ENCODE assay signal across 13 mouse cellular contexts in the genomic region with DNA sequence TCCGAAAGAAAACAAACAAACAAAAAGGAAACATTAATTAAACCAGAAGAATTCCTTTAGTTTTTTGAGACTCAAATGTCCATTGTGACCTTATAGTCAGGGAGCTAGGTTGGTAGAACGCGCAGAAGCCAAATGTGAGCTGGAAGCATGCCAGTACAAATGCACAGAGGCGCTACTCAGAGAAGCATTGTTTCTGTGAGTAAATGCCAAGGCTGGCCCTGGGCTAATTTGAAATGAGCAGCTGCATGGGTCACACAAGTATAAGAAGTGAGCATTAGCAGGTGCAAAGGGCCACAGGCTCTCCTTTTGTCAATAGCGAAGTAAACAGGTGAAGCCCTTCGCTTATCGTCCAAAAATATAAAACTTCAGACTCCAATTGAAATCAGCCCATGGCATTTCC.
DNase-seq lines count a peak whose midpoint lies in the region; ATAC-seq and TF ChIP-seq lines count a peak whose summit lies in the region.
"Had no signal": no experiment of that assay in that cellular context is flagged by ENCODE, and none has a peak within 500 bp of the region (broad histone marks: within the 10 kb centered on the region; RNA-seq: fewer than 3 reads in every experiment).

No protein-coding gene starts in this region.

- H3K27ac ChIP-seq in hindbrain, embryonic 13.5 days, result no peak overlapping the region
- H3K27ac ChIP-seq in hindbrain, embryonic 16.5 days (ENCODE audit: low read depth, low read length), result no peak overlapping the region
- H3K27ac ChIP-seq in midbrain, postnatal 0 days (ENCODE audit: low read depth, low read length), result no peak overlapping the region
- H3K27ac ChIP-seq in midbrain, embryonic 13.5 days, result no peak overlapping the region
- H3K27ac ChIP-seq in forebrain, embryonic 13.5 days, result no peak overlapping the region
- H3K27ac ChIP-seq in small intestine, adult 2 months (ENCODE audit: insufficient read depth, low read depth, low read length), result peak overlapping the region; percentile 27; the same call in 1 of the 2 replicates
- H3K27ac ChIP-seq: heart, embryonic 13.5 days; left cerebral cortex, adult 2 months; macrophage had no signal

- ATAC-seq in hindbrain, embryonic 13.5 days (ENCODE audit: low FRiP score), result 0 out of 2 replicates have a peak, but pooled peaks have one; percentile 39
- ATAC-seq in hindbrain, embryonic 16.5 days, result no peak
- ATAC-seq in midbrain, postnatal 0 days (ENCODE audit: low FRiP score), result no peak
- ATAC-seq in midbrain, embryonic 13.5 days, result no peak
- peak; percentile 77; the same call in 1 of the 2 replicates for ATAC-seq in forebrain, embryonic 13.5 days

- H3K4me2 ChIP-seq in hindbrain, embryonic 13.5 days, result no peak overlapping the region
- H3K4me2 ChIP-seq in hindbrain, embryonic 16.5 days (ENCODE audit: low read length), result no peak overlapping the region
- H3K4me2 ChIP-seq in midbrain, postnatal 0 days (ENCODE audit: low read depth, low read length, poor library complexity, severe bottlenecking), result no peak overlapping the region
- no peak overlapping the region for H3K4me2 ChIP-seq in midbrain, embryonic 13.5 days (replicated peaks)
- no peak overlapping the region for H3K4me2 ChIP-seq in forebrain, embryonic 13.5 days
- H3K4me2 ChIP-seq: heart, embryonic 13.5 days had no signal

- no peak overlapping the region for H3K9ac ChIP-seq in hindbrain, embryonic 13.5 days
- no peak overlapping the region for H3K9ac ChIP-seq in hindbrain, embryonic 16.5 days (ENCODE audit: low read depth, low read length)
- H3K9ac ChIP-seq in midbrain, postnatal 0 days (replicated peaks; ENCODE audit: low read length, poor library complexity, severe bottlenecking), result no peak overlapping the region
- no peak overlapping the region for H3K9ac ChIP-seq in midbrain, embryonic 13.5 days (replicated peaks)
- H3K9ac ChIP-seq in forebrain, embryonic 13.5 days, result no peak overlapping the region
- H3K9ac ChIP-seq: heart, embryonic 13.5 days had no signal

- no peaks in the 10 kb centered on the region for H3K36me3 ChIP-seq in hindbrain, embryonic 13.5 days
- no peaks in the 10 kb centered on the region for H3K36me3 ChIP-seq in hindbrain, embryonic 16.5 days (ENCODE audit: control insufficient read depth, insufficient read depth, low read length)
- H3K36me3 ChIP-seq in midbrain, postnatal 0 days (ENCODE audit: insufficient read depth, low read length), result no peaks in the 10 kb centered on the region
- H3K36me3 ChIP-seq in midbrain, embryonic 13.5 days, result no peaks in the 10 kb centered on the region
- H3K36me3 ChIP-seq in forebrain, embryonic 13.5 days (ENCODE audit: poor library complexity, severe bottlenecking), result no peaks in the 10 kb centered on the region
- H3K36me3 ChIP-seq in small intestine, adult 2 months (ENCODE audit: control insufficient read depth, insufficient read depth, low read length), result no peaks in the 10 kb centered on the region
- H3K36me3 ChIP-seq: heart, embryonic 13.5 days had no signal

- TF ChIP-seq CTCF in midbrain, postnatal 0 days (IDR thresholded peaks at IDR 0.05), result no peak
- TF ChIP-seq CTCF in small intestine, adult 2 months (IDR thresholded peaks at IDR 0.05; ENCODE audit: extremely low read depth, insufficient read length, insufficient replicate concordance, low read depth, low read length), result no peak

- DNase-seq in midbrain, postnatal 0 days (ENCODE audit: low spot score), result peak; percentile 18
- no peak for DNase-seq in embryo, embryonic 11 days
- DNase-seq: gastrocnemius, postnatal 10 days; right cerebral cortex, adult 18-20 months had no signal

- H3K4me3 ChIP-seq in hindbrain, embryonic 13.5 days, result no peak overlapping the region
- no peak overlapping the region for H3K4me3 ChIP-seq in hindbrain, embryonic 16.5 days (ENCODE audit: low read length)
- H3K4me3 ChIP-seq in midbrain, postnatal 0 days (ENCODE audit: low read depth, low read length), result no peak overlapping the region
- H3K4me3 ChIP-seq in midbrain, embryonic 13.5 days (replicated peaks), result no peak overlapping the region
- no peak overlapping the region for H3K4me3 ChIP-seq in forebrain, embryonic 13.5 days
- no peak overlapping the region for H3K4me3 ChIP-seq in small intestine, adult 2 months (ENCODE audit: low read depth, low read length)
- H3K4me3 ChIP-seq: erythroblast, embryonic 14.5 days; heart, embryonic 13.5 days; left cerebral cortex, adult 2 months had no signal

- WGBS in hindbrain, embryonic 13.5 days, result 63% methylated on average over 7 of the region's 7 CpGs
- 62% methylated on average over 7 of the region's 7 CpGs for WGBS in hindbrain, embryonic 16.5 days
- WGBS in midbrain, postnatal 0 days, result 68% methylated on average over 7 of the region's 7 CpGs
- WGBS in midbrain, embryonic 13.5 days, result 71% methylated on average over 7 of the region's 7 CpGs
- 46% methylated on average over 7 of the region's 7 CpGs for WGBS in forebrain, embryonic 13.5 days
- 29% methylated on average over 7 of the region's 7 CpGs for WGBS in small intestine, adult 2 months

- H3K9me3 ChIP-seq in hindbrain, embryonic 13.5 days, result no peaks in the 10 kb centered on the region
- no peaks in the 10 kb centered on the region for H3K9me3 ChIP-seq in hindbrain, embryonic 16.5 days (ENCODE audit: control insufficient read depth, low read length)
- H3K9me3 ChIP-seq in midbrain, postnatal 0 days (ENCODE audit: low read length), result no peaks in the 10 kb centered on the region
- no peaks in the 10 kb centered on the region for H3K9me3 ChIP-seq in midbrain, embryonic 13.5 days
- 0 out of 2 replicates have a peak, but pooled peaks cover 7% of the 10 kb centered on the region for H3K9me3 ChIP-seq in forebrain, embryonic 13.5 days (replicated peaks)
- H3K9me3 ChIP-seq: heart, embryonic 13.5 days had no signal

- H3K4me1 ChIP-seq in hindbrain, embryonic 13.5 days (replicated peaks), result 0 out of 2 replicates have a peak, but pooled peaks cover 3% of the 10 kb centered on the region
- no peaks in the 10 kb centered on the region for H3K4me1 ChIP-seq in hindbrain, embryonic 16.5 days (ENCODE audit: control insufficient read depth, insufficient read depth, low read depth, low read length)
- no peaks in the 10 kb centered on the region for H3K4me1 ChIP-seq in midbrain, postnatal 0 days (ENCODE audit: insufficient read depth, low read length)
- no peaks in the 10 kb centered on the region for H3K4me1 ChIP-seq in midbrain, embryonic 13.5 days (replicated peaks)
- H3K4me1 ChIP-seq in forebrain, embryonic 13.5 days, result 0 out of 2 replicates have a peak, but pooled peaks cover 5% of the 10 kb centered on the region
- H3K4me1 ChIP-seq in small intestine, adult 2 months (ENCODE audit: control insufficient read depth, insufficient read depth, insufficient read length, low read length), result peaks cover 3% of the 10 kb centered on the region; the same call in 1 of the 2 replicates

- H3K27me3 ChIP-seq in hindbrain, embryonic 13.5 days, result no peaks in the 10 kb centered on the region
- no peaks in the 10 kb centered on the region for H3K27me3 ChIP-seq in hindbrain, embryonic 16.5 days (replicated peaks; ENCODE audit: control insufficient read depth, insufficient read depth, low read length)
- H3K27me3 ChIP-seq in midbrain, postnatal 0 days (ENCODE audit: insufficient read depth, low read length), result no peaks in the 10 kb centered on the region
- no peaks in the 10 kb centered on the region for H3K27me3 ChIP-seq in midbrain, embryonic 13.5 days
- no peaks in the 10 kb centered on the region for H3K27me3 ChIP-seq in forebrain, embryonic 13.5 days
- no peaks in the 10 kb centered on the region for H3K27me3 ChIP-seq in small intestine, adult 2 months (ENCODE audit: control insufficient read depth, insufficient read depth, low read length)
- H3K27me3 ChIP-seq: heart, embryonic 13.5 days had no signal

- no peak for TF ChIP-seq POLR2A in small intestine, adult 2 months (IDR thresholded peaks at IDR 0.05; ENCODE audit: low read depth, low read length)

Comparison
In these comparisons a context has a peak if more than half of its experiments do, and no peak if none do; other contexts are left out.
1. ATAC-seq: peak in hindbrain, embryonic 13.5 days (single experiment) and forebrain, embryonic 13.5 days (single experiment); none in hindbrain, embryonic 16.5 days (single experiment), midbrain, postnatal 0 days (single experiment) and midbrain, embryonic 13.5 days (single experiment).